Mouse (Mus musculus) heart, postnatal 4 days (tissue): ENCODE measurements around the gene Cdc73. TPM values are rescaled to one million over a fixed set of nuclear protein-coding genes. Genes with fewer than 3 reads are reported as not detected.

Experiments used
- total RNA-seq, 2 experiments: library from RNA; stranded (reverse); gene quantifications; 2 replicates each; pipeline ENCODE4 v1.2.3; 2021

Gene Cdc73
- total RNA-seq, 2 experiments from 2014 or later = 47.5 to 53.8 TPM

Other genes starting within 250 kb of the Cdc73 start
- gene B3galt2, start 62.2 kb downstream of the Cdc73 start, total RNA-seq = under 1 TPM; 0.09 to 0.10 TPM
- gene Glrx2, start 13.4 kb upstream of the Cdc73 start, total RNA-seq = 10 to 100 TPM; 70.0 to 70.7 TPM
- gene Trove2, start 74.2 kb upstream of the Cdc73 start, total RNA-seq = 10 to 100 TPM; 11.7 to 12.2 TPM
- 10 to 100 TPM; 23.9 to 24.1 TPM for gene Uchl5, start 74.4 kb upstream of the Cdc73 start, total RNA-seq